Mouse (Mus musculus) midbrain, embryonic 11.5 days (tissue): Measurements from ENCODE around the gene Hspe1. TPM values are rescaled to one million over a fixed set of nuclear protein-coding genes. Genes with fewer than 3 reads are reported as not detected.
"Not testable (repeated sequence)": the region's sequence is repeated elsewhere in the genome, so short reads cannot be mapped to it uniquely, and the experiment has no call there.

Experiments used
- ATAC-seq: fragments of 200-750 bp; cut with Nextera tagmentation; 2 replicates; pipeline ENCODE4 v1.8.0; 2017; ENCODE audit warnings: moderate TSS enrichment, moderate library complexity; ENCODE audit not compliant: low FRiP score
- DNase-seq: peaks from one replicate; pipeline ENCODE4 v3.0.0; 2015; ENCODE audit warnings: low spot score; ENCODE audit errors: missing footprints
- H3K27ac ChIP-seq: fragments of 300-500 bp; sonication (generic); 2 replicates; pipeline ENCODE4 v1.5.1; 2014; ENCODE audit warnings: low read depth, low read length
- H3K27me3 ChIP-seq: fragments of 300-500 bp; sonication (generic); 2 replicates; pipeline ENCODE4 v1.6.1; 2014; ENCODE audit warnings: mild to moderate bottlenecking, low read length, moderate library complexity, mixed read lengths; ENCODE audit not compliant: control insufficient read depth, insufficient read depth
- H3K36me3 ChIP-seq: fragments of 300-500 bp; sonication (generic); 2 replicates; pipeline ENCODE4 v1.6.1; 2014; ENCODE audit warnings: mild to moderate bottlenecking, low read length, moderate library complexity, mixed read lengths; ENCODE audit not compliant: control insufficient read depth, insufficient read depth
- H3K4me1 ChIP-seq: fragments of 300-500 bp; sonication (generic); 2 replicates; pipeline ENCODE4 v1.6.1; 2014; ENCODE audit warnings: low read length; ENCODE audit not compliant: control insufficient read depth, insufficient read depth
- H3K4me2 ChIP-seq: fragments of 300-500 bp; sonication (generic); 2 replicates; pipeline ENCODE4 v1.6.1; 2014; ENCODE audit warnings: mild to moderate bottlenecking, moderate library complexity
- H3K4me3 ChIP-seq: fragments of 300-500 bp; sonication (generic); 2 replicates; pipeline ENCODE4 v1.5.1; 2014; ENCODE audit warnings: low read depth, low read length
- H3K9ac ChIP-seq: fragments of 300-500 bp; sonication (generic); 2 replicates; pipeline ENCODE4 v1.6.1; 2014; ENCODE audit warnings: low read length
- H3K9me3 ChIP-seq: fragments of 300-500 bp; sonication (generic); 2 replicates; pipeline ENCODE4 v1.6.1; 2016; ENCODE audit warnings: low read length; ENCODE audit not compliant: control insufficient read depth
- WGBS: fragments of 180-500 bp; shearing (Covaris S2); extraction: QIAGEN DNeasy Blood & Tissue Kit; methylation state at CpG from one replicate; pipeline ENCODE4 v1.1.7; 2014; 5-methylcytosine and 5-hydroxymethylcytosine counted together
- polyA plus RNA-seq: library from polyadenylated mRNA; unstranded; fragments of >200 nt; fragmentation: Nextera tagmentation; extraction: Ambion mirVana; gene quantifications from 2 replicates; pipeline ENCODE4 v1.2.1, GENCODE M21; 2014

Hspe1 gene
- polyA plus RNA-seq, 1 experiment from 2014 or later, result 517 TPM

DNA sequence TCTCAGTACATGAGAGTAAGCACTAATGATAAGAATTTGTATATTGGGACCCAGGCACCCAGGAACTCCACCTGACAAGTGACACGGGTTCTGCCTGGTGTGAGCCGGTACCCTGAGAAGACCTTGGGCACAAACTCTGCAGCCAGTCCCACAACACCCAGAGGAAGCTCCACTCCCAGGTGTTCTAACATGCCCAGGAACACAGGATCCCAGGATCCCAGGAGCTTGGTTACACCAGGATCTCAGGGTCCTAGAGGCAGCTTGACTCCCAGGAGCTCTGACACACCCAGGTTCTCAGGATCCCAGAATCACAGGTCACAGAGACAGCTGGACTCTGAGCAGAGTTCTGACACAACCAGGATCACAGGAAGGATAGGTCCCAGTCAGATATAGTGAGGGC, 36.2 kb downstream of the Hspe1 start:
- not testable (repeated sequence) for H3K4me2 ChIP-seq, H3K4me3 ChIP-seq, ATAC-seq, H3K9ac ChIP-seq, DNase-seq, H3K9me3 ChIP-seq, H3K36me3 ChIP-seq, H3K27ac ChIP-seq, H3K4me1 ChIP-seq, H3K27me3 ChIP-seq
- 100% methylated on average over 2 of the region's 2 CpGs for WGBS

DNA sequence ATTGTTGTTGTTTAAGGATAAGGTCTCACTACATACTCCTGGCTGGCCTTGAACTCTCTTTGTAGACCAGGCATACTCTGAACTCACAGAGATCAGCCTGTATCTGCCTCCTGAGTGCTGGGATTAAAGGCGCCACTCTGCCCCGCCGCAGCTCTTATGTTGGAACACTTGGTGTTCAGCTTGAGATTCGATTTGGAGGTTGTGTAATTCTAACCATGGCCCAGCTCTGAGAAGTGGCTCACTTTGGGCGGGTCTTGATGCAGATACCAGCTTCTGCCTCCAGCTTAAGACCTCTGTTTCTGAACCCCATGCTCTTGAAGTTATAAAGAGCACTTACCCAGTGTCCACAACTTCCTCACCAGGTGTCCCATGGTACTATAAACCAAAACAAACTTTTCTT, 41.8 kb downstream of the Hspe1 start:
- ATAC-seq (no peak), DNase-seq (no peak)
- Histone ChIP-seq H3K27me3 (no peaks in the 10 kb centered on the region), H3K4me2 (no peak overlapping the region), H3K36me3 (no peaks in the 10 kb centered on the region), H3K9ac (no peak overlapping the region), H3K4me1 (peaks cover 14% of the 10 kb centered on the region), H3K27ac (no peak overlapping the region), H3K9me3 (no peaks in the 10 kb centered on the region), H3K4me3 (no peak overlapping the region)
- 93% methylated on average over 5 of the region's 5 CpGs for WGBS

DNA sequence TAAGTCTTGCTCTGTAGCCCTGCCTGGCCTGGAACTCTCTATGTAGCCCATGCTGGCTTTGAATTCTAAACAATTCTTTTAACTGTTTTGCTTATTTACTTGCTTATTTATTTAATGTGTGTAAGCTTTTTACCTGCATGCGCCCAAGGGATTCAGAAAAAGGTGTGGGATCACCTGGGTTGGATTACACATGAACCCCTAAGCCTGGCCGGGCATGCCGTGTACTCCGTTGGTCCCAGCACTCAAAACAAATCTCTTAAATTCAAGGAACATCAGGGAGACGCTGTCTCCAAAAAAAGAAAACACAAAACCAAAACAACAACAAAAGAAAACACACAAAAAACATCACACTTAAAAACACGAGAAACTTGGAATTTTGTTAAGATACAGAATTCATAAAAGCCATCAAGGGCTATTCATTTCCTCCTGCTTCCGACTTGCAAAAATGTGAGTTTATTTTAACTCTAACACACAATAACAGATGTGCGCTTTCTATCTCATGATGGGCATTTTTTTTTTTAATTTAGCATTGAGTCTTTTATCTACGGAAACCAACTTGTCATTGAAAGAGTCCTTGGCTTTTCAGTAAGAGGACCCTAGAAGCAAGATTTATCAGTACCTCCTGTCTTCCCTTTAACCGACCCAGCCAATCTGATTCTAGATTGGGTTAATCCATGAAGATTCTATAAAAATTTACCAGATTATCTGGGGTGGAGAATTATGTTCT, 42.4 kb downstream of the Hspe1 start:
- Histone ChIP-seq H3K27me3 (no peaks in the 10 kb centered on the region), H3K9ac (peak overlapping the region; percentile 60), H3K4me2 (peak overlapping the region; percentile 53)

DNA sequence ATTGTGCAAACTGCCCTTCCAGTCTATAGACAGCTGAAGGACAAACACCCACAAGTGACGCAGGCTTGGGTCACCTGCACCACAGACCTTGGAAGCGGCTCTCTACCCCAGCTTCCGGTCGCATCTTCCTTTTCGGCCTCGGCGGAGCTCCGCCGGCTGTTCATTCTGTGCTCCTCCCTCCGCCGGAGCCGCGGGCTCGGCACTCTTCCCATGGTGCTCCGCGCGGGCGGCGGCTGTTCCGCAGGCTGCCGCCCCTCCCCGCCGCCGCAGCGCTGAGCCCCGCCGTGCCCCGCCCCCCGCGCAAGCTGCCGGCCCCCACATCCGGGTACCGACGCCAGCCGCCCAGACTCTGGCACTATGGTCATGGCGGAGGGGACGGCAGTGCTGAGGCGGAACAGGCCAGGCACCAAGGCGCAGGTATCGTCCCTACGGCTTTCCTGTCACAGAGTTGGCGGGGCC, 43.0 kb downstream of the Hspe1 start, which contains the start of gene Mob4:
Gene Mob4, plus strand, starts transcription at position 289 of the 459 bp plus-strand sequence.
- peak; percentile 100 for DNase-seq
- Histone ChIP-seq H3K4me3 (peak within 1 kb of the TSS; percentile 98), H3K36me3 (no peaks in the 10 kb centered on the region), H3K27ac (peak within 1 kb of the TSS; percentile 96), H3K9me3 (no peaks in the 10 kb centered on the region), H3K4me2 (peak within 1 kb of the TSS; percentile 77), H3K4me1 (peaks cover 14% of the 10 kb centered on the region), H3K9ac (peak within 1 kb of the TSS; percentile 97), H3K27me3 (no peaks in the 10 kb centered on the region)
- 1% methylated on average over 42 of the region's 42 CpGs for WGBS
- ATAC-seq, result peak; percentile 98

More for the DNA sequence above, 42.4 kb downstream of the Hspe1 start:
- Histone ChIP-seq H3K9me3 (no peaks in the 10 kb centered on the region), H3K4me3 (peak overlapping the region; percentile 98), H3K4me1 (peaks cover 14% of the 10 kb centered on the region), H3K27ac (peak overlapping the region; percentile 67), H3K36me3 (no peaks in the 10 kb centered on the region)
- DNase-seq, result no peak
- WGBS, result 73% methylated on average over 10 of the region's 10 CpGs
- ATAC-seq, result no peak

DNA sequence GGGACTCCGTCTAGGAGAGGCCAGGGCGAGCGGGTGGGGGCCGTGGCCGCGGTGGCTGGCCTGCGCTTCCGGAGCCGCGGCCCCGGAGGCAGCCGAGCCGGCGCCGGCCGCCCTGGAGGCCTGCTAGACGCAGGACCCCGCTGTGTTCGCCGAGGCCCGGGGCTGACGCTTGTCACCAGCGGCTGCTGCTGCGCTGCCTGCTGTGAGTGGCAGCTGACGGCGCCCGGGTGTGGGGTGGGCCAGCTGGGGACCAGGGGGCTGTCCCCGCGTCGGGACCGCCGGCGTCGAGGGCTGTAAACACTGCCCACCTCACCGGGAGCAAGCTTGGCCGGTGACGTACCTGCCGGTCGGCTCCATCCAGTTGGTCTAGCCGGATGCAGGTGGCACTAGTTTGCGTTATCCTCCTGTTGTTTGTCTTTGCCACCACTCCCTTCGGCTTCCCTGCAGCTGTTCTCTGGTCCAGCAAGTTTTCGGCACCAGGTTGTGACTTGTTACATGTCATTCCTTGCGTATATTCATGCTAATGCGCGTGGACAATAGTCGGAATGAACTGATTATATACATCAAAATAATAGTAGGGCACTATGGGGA, 43.6 kb downstream of the Hspe1 start:
- DNase-seq, result peak; percentile 93
- Histone ChIP-seq H3K27ac (peak overlapping the region; percentile 96), H3K9me3 (no peaks in the 10 kb centered on the region), H3K9ac (peak overlapping the region; percentile 97), H3K4me3 (peak overlapping the region; percentile 98), H3K4me1 (peaks cover 14% of the 10 kb centered on the region), H3K36me3 (no peaks in the 10 kb centered on the region), H3K27me3 (no peaks in the 10 kb centered on the region), H3K4me2 (peak overlapping the region; percentile 77)
- under 1% methylated on average over 41 of the region's 47 CpGs for WGBS
- ATAC-seq, result no peak; the same call in 1 of the 2 replicates

DNA sequence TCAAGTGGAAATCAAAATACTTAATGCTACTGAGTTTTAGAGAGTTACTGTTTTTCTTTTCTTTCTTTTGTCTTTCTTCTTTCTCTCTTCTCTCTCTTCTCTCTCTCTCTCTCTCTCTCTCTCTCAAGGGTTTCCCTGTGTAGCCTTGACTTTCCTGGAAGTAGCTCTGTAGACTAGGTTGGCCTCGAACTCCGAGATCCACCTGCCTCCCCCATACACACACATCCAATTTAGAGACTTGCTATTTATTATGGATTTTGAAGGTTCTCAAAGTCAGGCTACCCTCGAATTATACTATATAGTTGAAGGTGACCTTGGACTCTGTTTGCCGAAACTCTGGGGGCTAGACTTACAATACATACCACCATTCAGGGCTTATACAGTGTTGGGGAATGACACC, 44.4 kb downstream of the Hspe1 start:
- no peak for DNase-seq
- no peak for ATAC-seq
- WGBS, result 73% methylated on average over 4 of the region's 4 CpGs

DNA sequence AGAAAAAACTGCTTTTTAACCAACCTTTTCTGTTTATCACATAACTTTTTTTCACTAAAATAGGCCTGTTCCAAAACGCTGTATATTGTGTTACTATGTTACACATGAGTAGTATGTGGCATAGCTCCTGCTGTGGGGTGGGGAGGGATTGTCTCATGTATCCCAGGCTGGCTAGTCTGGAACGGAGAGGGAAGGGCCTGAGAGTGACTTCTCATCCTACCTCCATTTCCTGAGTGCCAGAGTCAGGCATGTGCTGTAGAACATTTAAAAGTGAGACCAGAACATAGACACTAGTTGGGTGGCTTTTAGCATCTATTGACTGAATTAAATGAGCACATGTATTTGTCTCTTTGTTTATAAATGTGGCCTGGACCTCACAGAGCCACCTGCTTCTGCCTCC, 45.2 kb downstream of the Hspe1 start:
- 61% methylated on average over 2 of the region's 2 CpGs for WGBS

More for the DNA sequence above, 44.4 kb downstream of the Hspe1 start:
- Histone ChIP-seq H3K4me1 (peaks cover 14% of the 10 kb centered on the region), H3K4me2 (peak overlapping the region; percentile 77), H3K4me3 (peak overlapping the region; percentile 98), H3K9ac (peak overlapping the region; percentile 22; the same call in 1 of the 2 replicates), H3K9me3 (no peaks in the 10 kb centered on the region), H3K27me3 (no peaks in the 10 kb centered on the region), H3K27ac (no peak overlapping the region), H3K36me3 (no peaks in the 10 kb centered on the region)

DNA sequence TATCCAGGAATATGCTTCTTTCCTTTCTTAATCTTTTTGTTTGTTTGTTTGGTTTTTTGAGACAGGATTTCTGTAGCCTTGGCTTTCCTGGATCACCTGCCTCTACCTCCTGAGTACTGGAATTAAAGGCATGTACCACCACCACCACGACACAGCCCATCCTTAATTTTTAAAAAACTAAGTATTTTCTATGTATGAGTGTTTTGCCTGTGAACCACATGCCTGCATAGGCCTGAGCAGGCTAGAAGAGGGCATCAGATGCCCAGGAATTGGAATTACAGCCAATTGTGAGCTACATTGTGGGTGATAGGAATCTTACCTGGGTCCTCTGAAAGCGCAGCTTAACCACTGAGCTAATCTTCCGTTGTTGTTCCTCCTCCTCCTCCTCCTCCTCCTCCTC, 46.4 kb downstream of the Hspe1 start:
- Histone ChIP-seq H3K27me3 (no peaks in the 10 kb centered on the region), H3K4me1 (peaks cover 14% of the 10 kb centered on the region), H3K36me3 (no peaks in the 10 kb centered on the region), H3K4me2 (no peak overlapping the region), H3K4me3 (no peak overlapping the region), H3K27ac (no peak overlapping the region), H3K9ac (no peak overlapping the region), H3K9me3 (no peaks in the 10 kb centered on the region)
- WGBS, result 97% methylated on average over 3 of the region's 3 CpGs
- ATAC-seq (no peak), DNase-seq (no peak)

More for the DNA sequence above, 45.2 kb downstream of the Hspe1 start:
- Histone ChIP-seq H3K4me1 (peaks cover 14% of the 10 kb centered on the region), H3K4me3 (no peak overlapping the region), H3K36me3 (no peaks in the 10 kb centered on the region), H3K4me2 (no peak overlapping the region), H3K27me3 (no peaks in the 10 kb centered on the region), H3K27ac (no peak overlapping the region), H3K9ac (no peak overlapping the region), H3K9me3 (no peaks in the 10 kb centered on the region)
- no peak for ATAC-seq
- no peak for DNase-seq

DNA sequence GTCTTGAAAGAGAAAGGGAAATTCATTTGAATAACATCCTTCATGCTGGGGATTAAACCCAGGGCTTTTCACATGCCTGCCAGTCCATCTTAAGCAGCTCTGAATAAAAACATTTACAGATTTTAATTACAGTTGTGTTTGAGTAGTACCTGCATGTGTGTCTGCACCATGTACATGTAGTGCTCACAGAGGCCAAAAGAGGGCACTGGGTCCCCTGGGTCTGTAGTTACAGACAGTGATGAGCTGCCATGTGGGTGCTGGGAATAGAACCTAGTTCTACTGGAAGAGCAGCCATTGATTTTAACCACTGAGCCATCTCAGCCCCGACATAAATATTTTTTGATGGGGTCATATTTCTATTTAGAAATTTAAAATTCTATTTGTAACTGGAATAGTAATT, 47.9 kb downstream of the Hspe1 start:
- H3K36me3 ChIP-seq, result no peaks in the 10 kb centered on the region
- no peak overlapping the region for H3K4me2 ChIP-seq
- DNase-seq, result no peak
- H3K27ac ChIP-seq, result no peak overlapping the region
- WGBS, result 95% methylated on average over 1 of the region's 1 CpGs
- no peak for ATAC-seq
- no peaks in the 10 kb centered on the region for H3K27me3 ChIP-seq
- peaks cover 9% of the 10 kb centered on the region for H3K4me1 ChIP-seq
- no peak overlapping the region for H3K4me3 ChIP-seq
- no peak overlapping the region for H3K9ac ChIP-seq
- H3K9me3 ChIP-seq, result no peaks in the 10 kb centered on the region
